Mouse (Mus musculus): Measurements from ENCODE around the gene B4galt4. TPM values are rescaled to one million over a fixed set of nuclear protein-coding genes. Genes with fewer than 3 reads are reported as not detected.

B4galt4 gene
- total and polyA plus RNA-seq, 3 experiments, result not detected

DNA sequence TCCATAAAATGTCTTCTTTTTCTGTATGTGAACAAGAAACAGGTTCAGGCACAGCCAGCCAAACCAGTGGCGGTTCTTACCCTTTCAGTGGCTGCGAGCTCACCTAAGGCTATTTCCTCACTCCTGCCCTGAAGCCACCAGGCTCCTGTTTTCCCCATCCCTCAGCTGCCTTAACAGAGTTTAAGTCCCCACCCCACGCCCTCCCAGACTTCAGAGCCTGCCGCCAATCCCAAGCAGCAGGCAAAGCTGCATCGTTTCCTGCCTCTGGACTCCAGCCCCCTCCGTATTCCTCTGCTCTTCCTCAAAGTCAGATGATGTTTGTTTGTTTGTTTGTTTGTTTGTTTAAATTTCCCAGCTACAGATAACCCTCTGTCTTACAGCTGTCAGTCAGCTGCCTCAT, 38.6 kb upstream of the B4galt4 start:
- Histone ChIP-seq H3K9ac (ENCODE audit: insufficient read depth, low read depth) (no peak overlapping the region), H3K4me3 (replicated peaks in 1 of 3; ENCODE audit: low read depth in 2 of 3, low read length in 2 of 3, poor library complexity in 1 of 3) (no peak overlapping the region), H3K27ac (ENCODE audit: insufficient read depth, low read depth) (no peak overlapping the region), H3K79me2 (replicated peaks; ENCODE audit: control insufficient read depth, extremely low read depth, insufficient read depth, poor library complexity, severe bottlenecking) (no peaks in the 10 kb centered on the region), H3K4me1 (ENCODE audit: control insufficient read depth in 1 of 2, insufficient read depth in 2 of 2) (peaks cover 8 to 28% of the 10 kb centered on the region in 2 experiments), H3K27me3 (replicated peaks) (peaks cover 5% of the 10 kb centered on the region), H3K4me2 (ENCODE audit: insufficient read depth, low read depth, poor library complexity, severe bottlenecking) (no peak overlapping the region), H3K9me3 (replicated peaks; ENCODE audit: low read length) (no peaks in the 10 kb centered on the region), H3K36me3 (replicated peaks in 1 of 2; ENCODE audit: control insufficient read depth in 1 of 2, insufficient read depth in 1 of 2, low read length in 1 of 2) (no peaks in the 10 kb centered on the region)
- no peak for DNase-seq (ENCODE audit: extremely low read depth)
- in situ Hi-C loops (cut with MboI; ENCODE audit: low pct_ligation_motif_present, low pct_unique_long_range_greater_than_20kb, low sequenced_read_pairs) (loop anchor here (10.0 to 25.0 kb wide), 2 partner anchors 69 to 366 kb away; partner anchors contain the start of genes Cox17, Gm21987 and Maats1), dilution Hi-C loops (cut with MboI; ENCODE audit: extremely low pct_ligation_motif_present, extremely low pct_unique_long_range_greater_than_20kb, low sequenced_read_pairs) (no loop called here)
- TF ChIP-seq RAD21 (IDR thresholded peaks at IDR 0.05; ENCODE audit: low read depth, low read length) (no peak), MXI1 (IDR thresholded peaks at IDR 0.05; ENCODE audit: low read depth, low read length) (no peak), TBP (conservative IDR thresholded peaks at IDR 0.05; ENCODE audit: low read depth, low read length) (no peak), CHD2 (IDR thresholded peaks at IDR 0.05; ENCODE audit: low read length) (no peak), GABPA (IDR thresholded peaks at IDR 0.05; ENCODE audit: insufficient replicate concordance, low read depth, low read length) (no peak), SIN3A (IDR thresholded peaks at IDR 0.05; ENCODE audit: low read length) (no peak), IRF4 (IDR thresholded peaks at IDR 0.05; ENCODE audit: low read depth, low read length) (no peak), HCFC1 (IDR thresholded peaks at IDR 0.05; ENCODE audit: low read depth, low read length) (no peak), ZMIZ1 (IDR thresholded peaks at IDR 0.05; ENCODE audit: low read depth, low read length) (no peak), NELFE (IDR thresholded peaks at IDR 0.05; ENCODE audit: low read depth, low read length) (no peak), USF2 (conservative IDR thresholded peaks at IDR 0.05; ENCODE audit: low read depth, low read length) (no peak), ZNF384 (IDR thresholded peaks at IDR 0.05; ENCODE audit: low read depth, low read length) (no peak), CHD1 (IDR thresholded peaks at IDR 0.05; ENCODE audit: low read depth, low read length) (no peak), JUN (IDR thresholded peaks at IDR 0.05; ENCODE audit: insufficient read depth, low read depth, low read length) (no peak), MAZ (IDR thresholded peaks at IDR 0.05; ENCODE audit: low read depth, low read length) (no peak), RCOR1 (conservative IDR thresholded peaks at IDR 0.05; ENCODE audit: low read depth, low read length) (no peak), MYC (IDR thresholded peaks at IDR 0.05; ENCODE audit: low read depth, low read length) (no peak)

DNA sequence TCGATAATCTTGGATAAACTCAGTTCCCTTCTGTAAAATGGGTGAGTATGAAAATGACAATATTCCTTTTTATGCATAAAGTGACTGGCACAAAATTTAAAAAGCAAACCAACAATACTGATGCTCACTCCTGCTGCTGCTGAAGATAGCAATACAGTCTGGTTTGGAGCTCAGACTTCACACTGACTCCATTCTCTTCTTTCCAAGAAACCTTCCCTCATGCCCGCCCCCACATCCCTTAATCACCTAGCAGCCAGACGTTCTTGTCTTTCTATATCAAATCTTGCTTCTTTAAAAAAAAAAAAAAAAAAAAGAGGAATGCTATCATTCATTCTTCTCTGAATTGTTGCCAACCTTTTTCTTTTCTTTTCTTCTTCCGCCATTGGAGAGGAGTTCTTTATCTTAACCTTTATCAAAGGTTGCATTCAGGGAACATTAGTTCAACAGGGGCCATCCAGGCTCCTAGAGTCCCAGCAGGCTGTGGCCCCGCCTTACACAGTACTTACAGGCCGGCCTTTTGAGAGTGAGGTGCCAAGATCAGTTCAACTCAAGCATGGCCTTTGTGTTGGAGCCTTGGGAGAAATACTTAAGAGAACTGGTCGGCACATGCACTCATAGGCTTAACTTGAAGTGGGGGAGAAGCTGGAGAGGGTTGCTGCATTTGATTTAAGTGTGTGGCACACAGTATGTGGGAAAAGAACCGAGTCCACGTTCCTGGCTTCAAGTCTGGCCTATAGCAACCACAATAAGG, 36.4 kb upstream of the B4galt4 start:
- TF ChIP-seq TCF12 (IDR thresholded peaks at IDR 0.05; ENCODE audit: low read depth, low read length) (no peak), ZC3H11A (IDR thresholded peaks at IDR 0.05; ENCODE audit: low read depth, low read length) (no peak), MAZ (IDR thresholded peaks at IDR 0.05; ENCODE audit: low read depth, low read length) (no peak), RAD21 (IDR thresholded peaks at IDR 0.05; ENCODE audit: low read depth, low read length) (no peak), NRF1 (IDR thresholded peaks at IDR 0.05; ENCODE audit: low read depth, low read length) (no peak), POLR2AphosphoS2 (IDR thresholded peaks at IDR 0.05; ENCODE audit: low read depth, low read length) (no peak), NELFE (IDR thresholded peaks at IDR 0.05; ENCODE audit: low read depth, low read length) (no peak), POLR2A (IDR thresholded peaks at IDR 0.05; ENCODE audit: low read depth, low read length) (no peak), CHD1 (IDR thresholded peaks at IDR 0.05; ENCODE audit: low read depth, low read length) (no peak), KAT2A (IDR thresholded peaks at IDR 0.05; ENCODE audit: insufficient replicate concordance, low read length) (no peak), EP300 (IDR thresholded peaks at IDR 0.05; ENCODE audit: low read length) (no peak), TBP (conservative IDR thresholded peaks at IDR 0.05; ENCODE audit: low read depth, low read length) (no peak), E2F4 (IDR thresholded peaks at IDR 0.05; ENCODE audit: insufficient replicate concordance, low read depth, low read length) (no peak), IRF4 (IDR thresholded peaks at IDR 0.05; ENCODE audit: low read depth, low read length) (no peak), MEF2A (IDR thresholded peaks at IDR 0.05; ENCODE audit: borderline replicate concordance, low read depth, low read length) (no peak)
- Histone ChIP-seq H3K9ac (ENCODE audit: insufficient read depth, low read depth) (no peak overlapping the region), H3K9me3 (replicated peaks; ENCODE audit: low read length) (no peaks in the 10 kb centered on the region), H3K4me1 (ENCODE audit: control insufficient read depth in 1 of 2, insufficient read depth in 2 of 2) (peaks cover 21 to 48% of the 10 kb centered on the region in 2 experiments), H3K4me2 (ENCODE audit: insufficient read depth, low read depth, poor library complexity, severe bottlenecking) (no peak overlapping the region), H3K27me3 (replicated peaks) (peaks cover 9% of the 10 kb centered on the region), H3K27ac (ENCODE audit: insufficient read depth, low read depth) (no peak overlapping the region), H3K36me3 (replicated peaks in 1 of 2; ENCODE audit: control insufficient read depth in 1 of 2, insufficient read depth in 1 of 2, low read length in 1 of 2) (no peaks in the 10 kb centered on the region), H3K79me2 (replicated peaks; ENCODE audit: control insufficient read depth, extremely low read depth, insufficient read depth, poor library complexity, severe bottlenecking) (no peaks in the 10 kb centered on the region), H3K4me3 (replicated peaks in 1 of 3; ENCODE audit: low read depth in 2 of 3, low read length in 2 of 3, poor library complexity in 1 of 3) (no peak overlapping the region)
- dilution Hi-C loops (cut with MboI; ENCODE audit: extremely low pct_ligation_motif_present, extremely low pct_unique_long_range_greater_than_20kb, low sequenced_read_pairs) (no loop called here), in situ Hi-C loops (cut with MboI; ENCODE audit: low pct_ligation_motif_present, low pct_unique_long_range_greater_than_20kb, low sequenced_read_pairs) (loop anchor here (10.0 to 25.0 kb wide), 2 partner anchors 71 to 368 kb away; partner anchors contain the start of genes Cox17, Gm21987 and Maats1)
- DNase-seq (ENCODE audit: extremely low read depth), result no peak

All from CH12.LX (cell line).